Mouse (Mus musculus): ENCODE data around the gene Cerk. TPM values are rescaled to one million over a fixed set of nuclear protein-coding genes. Genes with fewer than 3 reads are reported as not detected.
"Not testable (repeated sequence)": the region's sequence is repeated elsewhere in the genome, so short reads cannot be mapped to it uniquely, and the experiment has no call there.

The Cerk gene
- total RNA-seq (2014; fragmentation: Nextera tagmentation) (26.3 and 29.8 TPM in 2 replicates), total RNA-seq (2017) (41.4 and 47.9 TPM in 2 replicates)

DNA sequence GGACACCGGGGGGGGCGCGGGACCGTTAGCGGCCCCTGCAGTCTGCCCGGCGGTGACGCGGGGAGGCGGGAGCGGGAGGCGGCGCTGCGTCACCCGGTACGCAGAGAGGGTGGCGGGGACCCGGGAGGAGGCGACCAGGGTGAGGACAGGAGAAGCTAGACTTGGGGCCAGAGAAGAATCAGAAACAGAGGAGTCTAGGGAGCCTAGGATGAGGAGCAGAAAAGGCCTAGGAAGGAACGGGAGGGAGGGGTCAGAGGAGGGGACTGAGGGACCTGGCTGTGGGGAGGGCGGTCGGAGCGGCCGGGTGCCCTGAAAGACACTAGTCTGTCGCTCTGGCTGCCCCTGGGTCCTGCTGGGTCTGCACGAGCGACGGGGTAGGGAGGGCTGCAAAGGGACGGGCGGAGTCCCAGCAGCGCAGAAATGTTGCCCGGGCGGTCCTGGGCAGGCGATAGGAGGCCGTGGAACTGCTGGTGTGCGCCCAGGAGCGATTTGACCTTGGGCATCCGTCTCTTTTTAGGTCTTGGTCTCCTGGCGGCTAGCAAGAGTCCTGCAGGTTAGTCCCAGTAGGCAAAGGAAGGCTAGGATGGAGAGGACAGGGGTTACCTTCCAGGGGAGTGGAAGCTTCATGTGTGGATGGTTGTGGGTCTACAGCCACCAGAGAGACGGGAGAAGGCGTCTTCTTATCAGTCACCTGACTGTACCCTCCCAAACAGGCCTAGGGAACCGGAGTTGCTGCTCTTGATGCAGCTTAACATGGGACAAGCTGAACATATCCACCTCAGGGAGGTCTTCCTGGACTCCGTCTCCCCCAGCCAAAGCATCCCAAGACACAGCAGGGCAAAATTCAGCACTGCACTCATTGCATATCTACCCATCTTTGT, at the start of gene Cerk:
Gene Cerk, minus strand, starts transcription at position 453 of the 881 bp plus-strand sequence.
- peak; percentile 42 for ATAC-seq (replicated peaks; ENCODE audit: poor library complexity, severe bottlenecking)

DNA sequence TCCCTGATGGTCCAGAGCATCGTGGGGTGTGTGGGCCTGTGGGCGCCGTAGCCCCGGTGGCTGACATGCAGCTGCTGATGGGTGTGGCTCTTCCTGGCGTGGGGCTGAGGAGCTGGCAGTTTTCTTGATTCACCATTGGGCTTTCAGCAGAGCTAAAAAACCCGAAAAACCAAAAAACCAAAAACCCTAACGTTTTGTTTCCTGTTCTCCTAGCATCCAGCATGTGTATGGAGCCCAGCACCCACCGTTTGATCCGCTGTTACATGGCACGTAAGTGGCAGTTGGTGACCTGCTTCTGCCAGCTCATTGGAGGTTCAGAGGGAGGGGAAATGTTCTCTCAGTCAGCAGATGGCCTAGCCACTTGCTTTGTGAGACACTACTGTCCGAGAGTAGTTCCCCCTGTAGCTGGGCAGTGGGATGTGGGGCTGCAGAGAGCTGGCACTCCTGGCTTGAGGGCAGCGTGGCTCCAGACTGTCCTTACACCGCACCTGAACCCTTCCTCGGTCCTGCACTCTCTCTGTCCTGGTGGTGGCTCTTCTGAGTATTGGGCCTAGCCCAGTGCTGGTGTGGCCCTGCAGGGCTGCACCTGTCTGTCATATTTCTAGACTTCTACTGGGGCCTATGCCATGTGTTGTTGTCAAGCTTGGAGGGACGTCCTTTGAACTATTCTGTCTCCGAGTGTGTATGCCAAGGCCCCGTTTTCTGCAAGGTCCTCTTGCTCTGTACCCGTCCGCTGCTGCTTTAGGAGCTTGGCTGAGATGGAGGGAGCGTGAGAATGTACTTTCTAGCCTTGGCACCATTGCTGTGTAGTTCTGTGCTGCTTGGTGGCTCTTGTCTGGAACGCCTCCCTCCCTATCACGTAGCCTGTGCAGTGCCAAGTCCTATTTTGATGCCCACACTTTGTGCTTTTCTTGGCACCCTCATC, 48.8 kb upstream of the Cerk start:
- peak; percentile 20; the same call in 1 of the 2 replicates for ATAC-seq (replicated peaks; ENCODE audit: poor library complexity, severe bottlenecking)

DNA sequence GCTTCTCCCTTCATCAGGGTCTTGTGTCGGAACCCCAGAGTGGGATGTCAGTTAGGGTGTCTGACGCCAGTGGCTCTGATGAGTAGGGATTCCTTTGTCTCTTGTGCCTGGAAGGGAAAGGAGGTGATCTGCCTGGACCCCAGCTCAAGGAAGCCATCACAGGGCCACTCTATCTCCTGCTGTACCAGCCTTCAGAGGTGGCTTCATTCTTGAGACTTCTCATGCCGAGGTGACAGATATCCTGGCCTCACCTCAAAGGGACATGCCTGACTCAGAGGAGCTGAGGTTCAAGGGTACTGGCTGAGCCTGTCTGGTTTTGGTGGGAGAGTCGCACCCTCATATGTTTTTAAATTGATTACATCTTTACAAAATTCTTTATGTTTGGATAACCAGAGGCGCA, 48.1 kb upstream of the Cerk start:
- no peak for ATAC-seq (replicated peaks; ENCODE audit: poor library complexity, severe bottlenecking)

DNA sequence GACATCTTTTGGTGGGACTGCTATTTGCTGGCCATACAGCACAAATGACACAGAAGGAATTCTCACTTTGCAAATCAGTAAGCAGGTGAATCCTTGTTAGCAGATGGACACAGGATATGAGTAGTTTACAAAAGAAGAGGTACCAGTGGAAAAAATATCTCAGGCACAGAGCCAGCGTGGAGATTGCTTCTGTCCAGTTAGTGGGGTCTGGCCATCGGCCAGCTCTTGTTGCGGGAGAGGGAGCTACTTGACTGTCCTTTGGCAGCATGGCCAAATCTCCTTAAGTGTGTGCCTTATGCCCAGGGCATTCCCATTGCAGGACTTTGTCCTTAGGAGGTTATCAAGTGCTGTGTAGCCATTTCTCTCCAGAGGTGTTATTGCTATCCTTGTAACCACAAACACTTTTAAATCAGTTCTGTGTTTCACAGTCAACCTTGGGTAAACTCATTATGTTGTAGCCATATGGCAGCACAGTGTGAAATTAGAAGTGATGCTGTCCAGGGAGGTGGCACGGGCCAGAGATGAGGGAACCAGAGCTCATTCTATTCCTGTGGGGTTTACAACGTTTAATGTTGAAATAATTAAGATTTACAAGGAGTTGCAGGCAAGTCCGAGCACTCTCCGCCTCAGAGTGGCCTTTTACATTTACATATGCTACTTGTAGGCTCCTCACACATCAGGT, 46.0 kb upstream of the Cerk start:
- no peak for ATAC-seq (replicated peaks; ENCODE audit: poor library complexity, severe bottlenecking)

DNA sequence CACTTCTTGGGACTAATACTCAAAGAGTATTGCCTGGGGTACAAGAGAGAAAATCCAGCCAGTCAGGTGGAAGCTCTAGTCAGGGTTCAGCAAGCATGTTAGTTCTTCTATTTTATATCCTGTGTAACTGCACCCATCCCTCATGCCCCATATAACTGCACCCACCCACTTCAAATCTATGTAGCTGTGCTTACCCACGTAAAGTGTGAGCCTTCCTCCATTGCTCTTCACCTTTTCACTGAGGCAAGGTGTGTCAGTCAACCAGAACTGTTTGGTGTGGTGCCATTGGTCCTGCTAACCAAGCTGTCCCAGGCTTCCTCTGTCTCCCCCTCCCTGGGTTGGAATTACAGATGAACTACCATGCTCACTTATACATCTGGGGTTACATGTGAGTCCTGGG, 45.2 kb upstream of the Cerk start:
- no peak for ATAC-seq (replicated peaks; ENCODE audit: poor library complexity, severe bottlenecking)

DNA sequence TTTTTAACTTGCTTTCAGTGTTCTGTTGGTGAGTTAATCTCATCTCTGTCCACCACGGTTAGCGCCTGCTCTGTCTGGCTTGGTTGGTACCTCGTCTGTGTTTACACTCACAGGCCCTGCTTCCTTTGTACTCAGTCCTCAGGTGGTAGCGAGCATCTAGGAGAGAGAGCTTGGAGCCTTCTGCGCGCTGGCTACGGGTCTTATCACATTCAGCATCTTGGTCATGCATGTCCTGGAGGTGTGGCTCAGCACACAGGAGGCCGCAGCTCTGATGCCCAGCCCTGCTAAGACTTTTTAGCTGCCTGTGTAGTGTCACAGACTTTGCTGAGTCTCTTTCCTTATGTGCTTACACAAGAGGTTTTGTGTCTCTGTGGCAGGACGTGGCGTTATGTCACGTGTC, 43.7 kb upstream of the Cerk start:
- no peak for ATAC-seq (replicated peaks; ENCODE audit: poor library complexity, severe bottlenecking)

DNA sequence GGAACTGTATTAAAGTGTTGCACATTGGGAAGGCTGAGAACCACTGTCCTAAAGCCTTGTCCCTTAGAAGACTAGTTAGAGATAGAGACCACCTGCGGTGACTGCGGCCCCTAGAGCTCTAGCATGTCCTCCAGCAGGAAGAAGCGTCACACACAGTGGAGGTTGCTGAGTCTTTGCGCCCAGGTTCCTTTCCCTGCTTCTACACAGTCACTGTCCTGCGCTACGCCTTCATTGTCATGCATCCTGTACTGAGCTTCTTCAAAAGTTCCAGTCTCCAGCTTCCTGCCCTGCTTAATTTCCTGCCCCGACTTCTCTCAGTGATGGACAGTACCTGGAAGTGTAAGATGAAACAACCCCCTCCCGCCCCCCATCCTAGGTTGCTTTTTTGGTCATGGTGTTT, 43.1 kb upstream of the Cerk start:
- no peak for ATAC-seq (replicated peaks; ENCODE audit: poor library complexity, severe bottlenecking)

DNA sequence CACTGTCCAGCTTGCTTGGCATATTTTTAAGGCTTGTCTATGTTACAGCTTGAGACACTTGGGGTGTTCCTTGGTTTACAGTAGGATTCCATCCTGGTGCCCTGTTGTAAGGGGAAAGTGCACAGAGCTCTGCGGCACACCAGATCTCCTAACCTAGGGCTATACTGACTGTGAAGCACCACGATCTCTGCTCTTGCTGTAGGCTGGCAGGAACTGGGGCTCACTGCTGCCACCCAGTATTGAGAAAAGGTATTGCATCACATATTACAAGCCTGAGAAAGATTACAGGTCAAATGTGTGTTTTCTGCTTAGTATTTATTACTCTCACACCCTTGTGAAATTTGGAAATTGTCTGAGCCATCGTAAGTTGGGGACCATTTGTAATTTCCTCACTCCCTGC, 42.2 kb upstream of the Cerk start:
- ATAC-seq (replicated peaks; ENCODE audit: poor library complexity, severe bottlenecking) = peak; percentile 56

DNA sequence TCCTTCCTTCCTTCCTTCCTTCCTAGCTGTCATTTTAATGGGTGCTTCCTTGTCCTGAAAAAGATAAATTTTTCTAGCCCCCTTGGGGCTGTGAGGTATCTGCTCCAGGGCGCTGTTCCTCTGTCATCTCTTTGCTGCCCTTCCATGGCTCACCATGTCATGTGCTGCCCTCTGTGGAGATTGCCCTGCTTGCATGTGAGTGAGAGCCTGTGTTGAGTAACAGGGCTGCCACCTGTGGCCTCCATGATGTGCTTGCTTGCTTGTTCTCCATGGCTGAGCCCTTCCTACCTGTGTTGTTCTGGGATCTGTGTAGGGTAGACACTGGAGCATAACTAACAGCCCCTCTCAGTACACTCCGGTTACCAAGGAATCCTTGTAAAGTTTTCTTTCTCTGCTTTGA, 41.0 kb upstream of the Cerk start:
- no peak for ATAC-seq (replicated peaks; ENCODE audit: poor library complexity, severe bottlenecking)

DNA sequence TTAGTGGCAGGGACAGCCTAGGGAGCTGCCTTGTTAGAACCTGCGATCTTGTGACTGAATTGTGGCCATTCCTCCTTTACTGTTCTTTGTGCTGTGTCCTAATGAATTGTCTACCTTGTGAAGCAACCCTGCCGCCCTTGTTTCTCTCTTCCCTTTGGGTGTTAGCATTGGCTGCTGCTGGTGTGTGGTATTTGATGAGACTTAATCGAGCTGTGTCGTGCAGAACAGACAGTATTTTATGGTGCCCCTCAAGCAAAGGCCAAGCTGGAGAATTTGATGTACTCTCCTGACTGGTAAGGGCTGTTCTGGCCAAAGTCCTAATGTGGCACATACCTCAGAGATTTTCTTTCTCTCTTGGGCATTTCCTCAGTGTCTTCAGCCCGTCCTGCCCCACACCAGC, 40.3 kb upstream of the Cerk start:
- no peak for ATAC-seq (replicated peaks; ENCODE audit: poor library complexity, severe bottlenecking)

DNA sequence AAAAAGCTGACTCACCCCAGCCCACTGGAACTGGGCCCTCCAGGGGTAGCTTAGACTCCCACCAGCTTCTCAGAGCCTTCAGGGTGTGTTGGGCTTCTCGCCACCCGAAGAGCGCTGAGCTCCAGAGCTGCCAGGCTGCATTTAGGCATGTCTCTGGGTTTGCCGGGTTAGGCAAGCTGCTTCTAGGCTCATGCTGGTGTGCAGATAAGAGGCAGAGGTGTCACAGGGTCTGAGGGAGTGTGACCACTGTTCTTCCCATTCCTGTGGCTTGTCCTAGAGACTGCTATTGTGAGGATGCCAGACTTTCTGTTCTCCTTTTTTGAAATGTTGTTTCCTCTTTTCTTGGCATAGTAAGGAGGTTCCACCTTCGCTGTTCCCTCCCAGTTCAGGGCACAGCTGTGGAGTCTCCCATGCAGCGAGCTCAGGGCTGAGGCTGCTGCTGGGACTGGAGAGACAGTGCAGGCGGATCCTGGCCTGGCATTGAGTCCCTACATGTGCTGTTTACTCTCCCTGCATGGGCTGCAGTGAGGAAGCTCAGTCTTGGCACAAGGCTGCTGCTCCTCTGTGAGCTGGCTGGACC, 39.1 kb upstream of the Cerk start:
- ATAC-seq (replicated peaks; ENCODE audit: poor library complexity, severe bottlenecking) = peak; percentile 89

DNA sequence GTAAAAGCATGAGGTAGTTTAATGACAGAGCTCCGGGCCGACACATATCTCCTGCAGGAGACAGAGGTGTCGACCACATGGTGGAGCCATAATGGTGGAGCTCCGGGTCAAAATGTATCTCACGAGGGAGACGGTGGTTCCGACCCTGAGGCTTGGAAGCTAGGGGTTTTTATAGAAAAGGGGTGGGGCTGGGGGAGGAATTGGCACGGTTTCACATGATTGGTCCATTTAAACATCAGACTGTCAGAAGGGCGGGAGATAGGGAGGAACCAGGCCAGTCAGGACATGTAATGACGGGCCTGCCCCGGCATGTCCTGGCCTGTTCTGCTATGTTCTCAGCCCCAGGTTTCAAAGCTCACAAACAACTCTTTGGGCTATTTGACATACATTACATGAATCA, 36.0 kb upstream of the Cerk start:
- not testable (repeated sequence) for ATAC-seq (replicated peaks; ENCODE audit: poor library complexity, severe bottlenecking)

DNA sequence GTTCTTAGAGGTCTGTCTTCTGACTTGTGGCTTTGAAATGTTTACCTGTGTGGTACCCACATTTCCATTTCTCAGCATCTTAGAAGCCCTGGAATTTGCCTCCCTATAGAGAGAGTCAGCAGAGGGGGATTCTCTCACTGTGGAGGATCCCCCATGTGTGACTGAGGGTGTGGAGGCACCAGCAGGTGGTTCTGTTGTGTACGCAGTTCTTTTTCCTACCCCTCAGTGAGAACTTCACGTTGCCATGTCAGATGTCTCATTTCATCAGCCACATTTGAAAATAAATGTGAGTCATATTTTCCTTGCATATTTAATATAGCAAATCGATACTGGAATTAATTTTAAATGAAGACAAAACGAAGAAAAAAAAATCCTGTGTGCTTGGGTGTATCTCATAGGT, 35.4 kb upstream of the Cerk start:
- ATAC-seq (replicated peaks; ENCODE audit: poor library complexity, severe bottlenecking) = no peak

DNA sequence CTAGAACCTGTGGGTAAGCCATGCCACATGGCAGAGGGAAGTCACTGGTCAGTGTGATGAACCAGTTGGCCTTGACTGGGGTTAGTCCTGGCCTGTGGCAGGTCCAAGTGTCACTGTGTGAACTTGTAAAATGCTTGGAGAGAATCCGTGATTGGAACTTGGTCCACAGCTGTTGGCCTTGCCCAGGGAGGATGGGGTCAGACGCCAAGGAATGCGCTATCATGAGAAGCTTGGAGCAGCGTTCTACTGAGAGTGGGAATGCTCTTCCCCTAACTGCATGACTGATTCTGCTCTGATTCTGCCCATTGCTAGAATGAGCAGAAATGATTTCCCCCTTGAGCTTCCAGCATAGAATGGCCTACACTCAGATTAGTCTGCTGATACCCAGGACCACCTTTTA, 34.8 kb upstream of the Cerk start:
- ATAC-seq (replicated peaks; ENCODE audit: poor library complexity, severe bottlenecking) = no peak

DNA sequence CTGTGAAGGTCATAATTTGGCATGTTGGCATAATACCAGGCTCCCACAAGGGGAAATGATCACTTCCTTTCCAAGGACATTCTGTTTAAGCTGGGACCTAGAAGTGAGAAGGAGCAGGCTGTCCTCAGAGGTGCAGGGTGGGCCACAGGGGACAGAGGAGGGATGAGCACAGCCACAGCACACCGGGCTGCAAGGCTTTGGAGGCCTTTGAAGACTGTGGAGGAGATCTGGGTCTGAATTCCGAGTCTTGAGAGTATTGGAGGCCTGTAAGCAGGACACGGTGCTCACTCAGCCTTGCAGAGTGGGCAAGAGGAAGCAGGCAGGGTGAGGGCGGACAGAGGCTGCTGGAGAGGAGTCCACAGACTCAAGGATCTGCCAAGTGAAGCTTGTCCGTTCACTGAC, 34.3 kb upstream of the Cerk start:
- ATAC-seq (replicated peaks; ENCODE audit: poor library complexity, severe bottlenecking) = peak; percentile 31

DNA sequence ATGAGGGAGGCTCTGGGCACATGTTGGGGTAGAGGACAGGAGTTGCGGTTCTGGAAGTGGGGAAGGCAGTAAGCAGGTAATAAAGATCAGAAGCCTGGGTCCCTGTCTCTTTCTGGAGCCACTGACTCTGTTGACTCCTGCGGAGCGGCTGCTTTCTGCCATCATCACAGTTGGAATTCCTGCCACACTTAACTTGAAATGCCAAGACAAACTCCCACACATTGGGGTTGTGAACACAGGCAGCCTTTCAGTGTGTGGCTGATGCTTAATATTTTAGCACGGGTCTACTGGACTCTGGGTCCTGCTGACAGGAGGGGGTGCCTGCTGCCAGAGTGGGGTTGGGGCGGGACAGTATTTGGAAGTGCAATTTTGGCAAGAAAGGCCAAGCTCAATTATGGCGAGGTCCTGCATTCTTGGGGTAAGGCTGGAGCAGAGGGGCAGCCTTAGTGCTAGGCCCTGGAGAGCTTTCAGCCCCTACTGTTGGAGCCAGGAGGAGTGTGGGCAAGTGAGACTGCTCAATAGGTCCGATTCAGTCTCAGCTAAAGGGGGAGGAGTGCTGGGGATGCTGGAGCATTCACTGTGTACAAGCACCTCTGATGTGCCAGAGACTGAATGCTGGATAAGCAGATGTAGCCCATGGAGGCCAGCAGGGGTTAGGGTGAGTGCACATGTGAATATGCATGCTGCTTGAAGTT, 33.7 kb upstream of the Cerk start:
- no peak for ATAC-seq (replicated peaks; ENCODE audit: poor library complexity, severe bottlenecking)

DNA sequence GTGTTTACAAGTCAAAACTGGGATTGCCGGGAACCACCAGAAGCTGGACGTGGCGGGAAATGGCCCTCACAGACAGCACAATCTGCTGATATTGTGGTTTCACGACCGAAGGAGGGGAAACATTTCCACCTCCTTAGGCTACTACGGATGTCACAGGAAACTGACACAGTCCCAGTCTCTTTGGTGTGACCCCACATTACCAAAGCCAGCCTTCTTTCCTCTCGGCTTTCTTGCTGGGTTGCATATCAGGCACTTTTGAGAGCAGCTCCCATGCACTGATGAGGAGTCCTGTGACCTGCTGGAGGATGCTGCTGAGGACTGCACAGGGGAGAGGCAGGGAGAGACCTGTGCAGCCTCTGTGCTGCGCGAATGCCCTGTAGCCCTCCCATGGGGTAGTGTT, 30.7 kb upstream of the Cerk start:
- ATAC-seq (replicated peaks; ENCODE audit: poor library complexity, severe bottlenecking) = not testable (repeated sequence)

DNA sequence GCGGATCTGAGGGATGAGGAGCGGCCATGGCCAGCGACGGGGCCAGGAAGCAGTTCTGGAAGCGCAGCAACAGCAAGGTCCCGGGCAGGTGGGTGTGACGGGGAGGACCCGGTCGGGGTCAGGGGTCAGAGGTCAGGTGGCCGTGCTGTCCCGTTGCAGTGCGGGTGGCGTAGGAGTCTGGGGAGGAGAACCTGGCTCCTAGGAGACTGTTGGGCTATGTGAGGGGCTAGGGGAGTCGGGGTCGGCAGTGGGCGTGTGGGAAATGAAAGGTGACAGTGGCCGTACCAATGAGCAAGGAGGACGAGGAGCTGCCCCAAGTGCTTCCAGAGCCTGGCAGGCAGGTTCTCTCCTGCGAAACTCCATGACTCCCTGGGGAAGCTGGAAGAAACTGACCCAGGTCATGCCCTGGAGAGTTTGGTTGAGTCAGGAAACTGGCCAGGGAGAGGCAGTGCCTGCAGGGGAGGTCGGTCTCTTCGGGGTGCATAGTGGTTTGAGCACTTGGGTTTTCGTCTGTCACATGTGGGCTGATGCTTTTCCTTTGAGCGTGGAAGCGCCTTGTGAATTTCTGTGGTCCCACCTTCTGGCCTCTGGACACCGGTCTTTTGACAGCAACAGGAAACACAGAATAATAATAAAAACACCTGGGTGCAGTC, 28.7 kb upstream of the Cerk start:
- ATAC-seq (replicated peaks; ENCODE audit: poor library complexity, severe bottlenecking) = no peak
